Comparison of ENCODE assay signal across 13 mouse cellular contexts in the genomic region with DNA sequence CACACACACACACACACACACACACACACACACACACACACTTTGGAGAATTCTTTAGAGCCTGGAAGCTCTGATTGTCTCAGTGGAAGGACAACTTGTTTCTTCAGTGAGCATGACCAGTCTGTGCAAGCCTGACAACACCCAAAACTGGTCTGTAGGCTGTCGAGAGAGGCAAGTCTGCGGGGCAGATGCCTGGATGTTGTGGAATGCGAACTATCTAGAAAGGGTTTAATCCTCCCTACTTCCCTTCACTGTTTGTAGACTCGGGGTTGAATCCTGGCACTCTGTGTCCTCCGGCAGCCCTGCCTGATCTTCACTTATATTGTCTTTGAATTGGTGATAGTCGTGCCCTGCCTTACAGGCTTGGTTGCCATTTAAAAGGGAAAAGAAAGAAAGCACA. TPM values are rescaled to one million over a fixed set of nuclear protein-coding genes. Genes with fewer than 3 reads are reported as not detected.
A peak's percentile ranks its signal among the peaks of the same experiment; 100 is the strongest.
DNase-seq lines count a peak whose midpoint lies in the region; ATAC-seq and TF ChIP-seq lines count a peak whose summit lies in the region.
"Had no signal": no experiment of that assay in that cellular context is flagged by ENCODE, and none has a peak within 500 bp of the region (broad histone marks: within the 10 kb centered on the region; RNA-seq: fewer than 3 reads in every experiment).

No protein-coding gene starts in this region.

- ATAC-seq in heart, embryonic 16.5 days (replicated peaks; ENCODE audit: extremely low read depth, insufficient read depth, low FRiP score) = no peak
- no peak for ATAC-seq in midbrain, postnatal 0 days (ENCODE audit: low FRiP score)
- no peak for ATAC-seq in embryonic facial prominence, embryonic 13.5 days (ENCODE audit: insufficient number of reproducible peaks, insufficient read depth, low FRiP score, low TSS enrichment, low read depth)
- ATAC-seq in stomach, embryonic 14.5 days (ENCODE audit: insufficient number of reproducible peaks, insufficient read depth, low FRiP score, low read depth) = no peak
- ATAC-seq: intestine, postnatal 0 days; midbrain, embryonic 15.5 days had no signal

- WGBS in heart, embryonic 16.5 days = 21% methylated on average over 6 of the region's 6 CpGs
- 22% methylated on average over 6 of the region's 6 CpGs for WGBS in midbrain, embryonic 10.5 days
- 28% methylated on average over 6 of the region's 6 CpGs for WGBS in midbrain, postnatal 0 days
- WGBS in embryonic facial prominence, embryonic 13.5 days = 27% methylated on average over 6 of the region's 6 CpGs
- WGBS in stomach, embryonic 14.5 days = 17% methylated on average over 6 of the region's 6 CpGs

- intact Hi-C loops in heart, postnatal 25 days (cut with DNase I) = no loop called here

- no peak for DNase-seq in heart, postnatal 25 days (ENCODE audit: low spot score)
- DNase-seq in midbrain, embryonic 10.5 days (ENCODE audit: low spot score) = no peak
- DNase-seq in midbrain, postnatal 0 days (ENCODE audit: low spot score) = no peak
- no peak for DNase-seq in cerebellum, postnatal 14 days
- DNase-seq: adrenal gland, postnatal 25 days; liver; lung, postnatal 10 days; right cerebral cortex, postnatal 4 days had no signal

- H3K9ac ChIP-seq in heart, embryonic 16.5 days (ENCODE audit: low read length) = 0 out of 2 replicates have a peak overlapping the region, but pooled peaks have one; percentile 49
- no peak overlapping the region for H3K9ac ChIP-seq in midbrain, postnatal 0 days (replicated peaks; ENCODE audit: low read length, poor library complexity, severe bottlenecking)
- no peak overlapping the region for H3K9ac ChIP-seq in embryonic facial prominence, embryonic 13.5 days
- no peak overlapping the region for H3K9ac ChIP-seq in stomach, embryonic 14.5 days (replicated peaks; ENCODE audit: low read depth, low read length)
- H3K9ac ChIP-seq: midbrain, embryonic 15.5 days had no signal

- no peak overlapping the region for H3K27ac ChIP-seq in heart, embryonic 16.5 days (ENCODE audit: low read length)
- peak overlapping the region; percentile 74 for H3K27ac ChIP-seq in midbrain, embryonic 10.5 days (replicated peaks)
- H3K27ac ChIP-seq in midbrain, postnatal 0 days (ENCODE audit: low read depth, low read length) = no peak overlapping the region
- H3K27ac ChIP-seq in embryonic facial prominence, embryonic 13.5 days = peak overlapping the region; percentile 72
- H3K27ac ChIP-seq in stomach, embryonic 14.5 days (ENCODE audit: low read length) = peak overlapping the region; percentile 1; the same call in 1 of the 2 replicates
- H3K27ac ChIP-seq: midbrain, embryonic 15.5 days had no signal

- H3K9me3 ChIP-seq in heart, embryonic 16.5 days (replicated peaks; ENCODE audit: control insufficient read depth, low read length) = no peaks in the 10 kb centered on the region
- no peaks in the 10 kb centered on the region for H3K9me3 ChIP-seq in midbrain, embryonic 10.5 days (replicated peaks)
- no peaks in the 10 kb centered on the region for H3K9me3 ChIP-seq in midbrain, postnatal 0 days (ENCODE audit: low read length)
- H3K9me3 ChIP-seq in embryonic facial prominence, embryonic 13.5 days = no peaks in the 10 kb centered on the region
- H3K9me3 ChIP-seq in stomach, embryonic 14.5 days (ENCODE audit: control insufficient read depth, low read depth, low read length) = no peaks in the 10 kb centered on the region
- H3K9me3 ChIP-seq: midbrain, embryonic 15.5 days had no signal

- no peak for TF ChIP-seq CTCF in midbrain, postnatal 0 days (IDR thresholded peaks at IDR 0.05)

- H3K27me3 ChIP-seq in heart, embryonic 16.5 days (ENCODE audit: control insufficient read depth, insufficient read depth, low read length) = no peaks in the 10 kb centered on the region
- no peaks in the 10 kb centered on the region for H3K27me3 ChIP-seq in midbrain, embryonic 10.5 days (ENCODE audit: low read depth, poor library complexity, severe bottlenecking)
- H3K27me3 ChIP-seq in midbrain, postnatal 0 days (ENCODE audit: insufficient read depth, low read length) = no peaks in the 10 kb centered on the region
- H3K27me3 ChIP-seq in embryonic facial prominence, embryonic 13.5 days = no peaks in the 10 kb centered on the region
- no peaks in the 10 kb centered on the region for H3K27me3 ChIP-seq in stomach, embryonic 14.5 days (ENCODE audit: control insufficient read depth, insufficient read depth, low read length)
- H3K27me3 ChIP-seq: midbrain, embryonic 15.5 days had no signal

- no peaks in the 10 kb centered on the region for H3K36me3 ChIP-seq in heart, embryonic 16.5 days (ENCODE audit: control insufficient read depth, insufficient read depth)
- peaks cover 6% of the 10 kb centered on the region for H3K36me3 ChIP-seq in midbrain, embryonic 10.5 days
- no peaks in the 10 kb centered on the region for H3K36me3 ChIP-seq in midbrain, postnatal 0 days (ENCODE audit: insufficient read depth, low read length)
- 0 out of 2 replicates have a peak, but pooled peaks cover 5% of the 10 kb centered on the region for H3K36me3 ChIP-seq in embryonic facial prominence, embryonic 13.5 days
- no peaks in the 10 kb centered on the region for H3K36me3 ChIP-seq in stomach, embryonic 14.5 days (ENCODE audit: control insufficient read depth, insufficient read depth, low read length)
- H3K36me3 ChIP-seq: midbrain, embryonic 15.5 days had no signal

- H3K4me2 ChIP-seq in heart, embryonic 16.5 days (ENCODE audit: low read depth, low read length) = no peak overlapping the region
- H3K4me2 ChIP-seq in midbrain, postnatal 0 days (ENCODE audit: low read depth, low read length, poor library complexity, severe bottlenecking) = no peak overlapping the region
- H3K4me2 ChIP-seq in embryonic facial prominence, embryonic 13.5 days = peak overlapping the region; percentile 11; the same call in 1 of the 2 replicates
- H3K4me2 ChIP-seq in stomach, embryonic 14.5 days (replicated peaks; ENCODE audit: low read depth, low read length) = no peak overlapping the region
- H3K4me2 ChIP-seq: midbrain, embryonic 15.5 days had no signal

- H3K4me3 ChIP-seq in heart, embryonic 16.5 days (ENCODE audit: low read length) = no peak overlapping the region
- H3K4me3 ChIP-seq in midbrain, embryonic 10.5 days = no peak overlapping the region
- H3K4me3 ChIP-seq in midbrain, postnatal 0 days (ENCODE audit: low read depth, low read length) = no peak overlapping the region
- H3K4me3 ChIP-seq in embryonic facial prominence, embryonic 13.5 days = no peak overlapping the region
- no peak overlapping the region for H3K4me3 ChIP-seq in stomach, embryonic 14.5 days (ENCODE audit: low read depth, low read length)
- H3K4me3 ChIP-seq: midbrain, embryonic 15.5 days had no signal

- peaks cover 29% of the 10 kb centered on the region for H3K4me1 ChIP-seq in heart, embryonic 16.5 days (ENCODE audit: control insufficient read depth, insufficient read depth, low read length)
- H3K4me1 ChIP-seq in midbrain, embryonic 10.5 days = peaks cover 86% of the 10 kb centered on the region
- peaks cover 10% of the 10 kb centered on the region for H3K4me1 ChIP-seq in midbrain, postnatal 0 days (ENCODE audit: insufficient read depth, low read length)
- peaks cover 50% of the 10 kb centered on the region for H3K4me1 ChIP-seq in embryonic facial prominence, embryonic 13.5 days
- peaks cover 21% of the 10 kb centered on the region for H3K4me1 ChIP-seq in stomach, embryonic 14.5 days (ENCODE audit: control insufficient read depth, insufficient read depth, low read length)

RNA-seq across cellular contexts. Expression of gene Cuedc1, which starts 25.9 kb away (rescaled TPM):
- 15.2 and 17.6 TPM in 2 replicates for polyA plus RNA-seq in heart, embryonic 16.5 days (2015; fragmentation: Nextera tagmentation; extraction: Ambion mirVana)
- 10 to 100 TPM; 50.4 to 55.1 TPM for total RNA-seq in heart, postnatal 25 days (2021)
- polyA plus RNA-seq in midbrain, embryonic 10.5 days (2016; fragmentation: Nextera tagmentation; extraction: Ambion mirVana) = 26.4 and 27.2 TPM in 2 replicates
- 38.8 and 40.2 TPM in 2 replicates for total RNA-seq in midbrain, postnatal 0 days (2014; rRNA removed)
- polyA plus RNA-seq in midbrain, postnatal 0 days (2015; fragmentation: Nextera tagmentation; extraction: Ambion mirVana) = 32.7 and 37.5 TPM in 2 replicates
- polyA plus RNA-seq in embryonic facial prominence, embryonic 13.5 days (2015; fragmentation: Nextera tagmentation; extraction: Ambion mirVana) = 34.9 and 40.3 TPM in 2 replicates
- polyA plus RNA-seq in stomach, embryonic 14.5 days (2014; fragmentation: Nextera tagmentation; extraction: Ambion mirVana) = 21.7 and 24.9 TPM in 2 replicates

RNA-seq across cellular contexts. Expression of gene Vezf1, which starts 55.7 kb away (rescaled TPM):
- 22.3 and 24.3 TPM in 2 replicates for polyA plus RNA-seq in heart, embryonic 16.5 days (2015; fragmentation: Nextera tagmentation; extraction: Ambion mirVana)
- total RNA-seq in heart, postnatal 25 days (2021) = 10 to 100 TPM; 40.7 to 45.3 TPM
- polyA plus RNA-seq in midbrain, embryonic 10.5 days (2016; fragmentation: Nextera tagmentation; extraction: Ambion mirVana) = 70.5 and 73.9 TPM in 2 replicates
- total RNA-seq in midbrain, postnatal 0 days (2014; rRNA removed) = 31.4 and 40.6 TPM in 2 replicates
- 29.7 and 30.9 TPM in 2 replicates for polyA plus RNA-seq in midbrain, postnatal 0 days (2015; fragmentation: Nextera tagmentation; extraction: Ambion mirVana)
- 43.1 and 47.0 TPM in 2 replicates for polyA plus RNA-seq in embryonic facial prominence, embryonic 13.5 days (2015; fragmentation: Nextera tagmentation; extraction: Ambion mirVana)
- 46.5 and 50.8 TPM in 2 replicates for polyA plus RNA-seq in stomach, embryonic 14.5 days (2014; fragmentation: Nextera tagmentation; extraction: Ambion mirVana)

Comparison
In these comparisons a context has a peak if more than half of its experiments do, and no peak if none do; other contexts are left out.
1. H3K27ac ChIP-seq: peak in midbrain, embryonic 10.5 days (single experiment), embryonic facial prominence, embryonic 13.5 days (single experiment) and stomach, embryonic 14.5 days (single experiment); none in heart, embryonic 16.5 days (single experiment) and midbrain, postnatal 0 days (single experiment).